Mouse (Mus musculus) heart, embryonic 14.5 days (tissue): ENCODE measurements around the gene Mroh8. TPM values are rescaled to one million over a fixed set of nuclear protein-coding genes. Genes with fewer than 3 reads are reported as not detected.
"Not testable (repeated sequence)": the region's sequence is repeated elsewhere in the genome, so short reads cannot be mapped to it uniquely, and the experiment has no call there.

Experiments
- ATAC-seq: fragments of 200-750 bp; cut with Nextera tagmentation; 2 replicates; pipeline ENCODE4 v1.8.0; 2017; ENCODE audit warnings: low read depth, moderate TSS enrichment; ENCODE audit not compliant: insufficient number of reproducible peaks, insufficient read depth, low FRiP score
- H3K27ac ChIP-seq, 2 experiments: fragments of 200-500 bp in 1 of 2; fragments of 300-500 bp in 1 of 2; sonication (generic) in 1 of 2; replicated peaks in 1 of 2; 2 replicates each; pipeline ENCODE4 v1.5.1; 2012 to 2014; ENCODE audit warnings: low read depth in 2 of 2, low read length in 2 of 2, control low read depth in 1 of 2, mild to moderate bottlenecking in 1 of 2, mixed read lengths in 1 of 2; ENCODE audit not compliant: control insufficient read depth in 1 of 2, insufficient read depth in 1 of 2
- H3K27me3 ChIP-seq: fragments of 300-500 bp; sonication (generic); 2 replicates; pipeline ENCODE4 v1.6.1; 2014; ENCODE audit warnings: mild to moderate bottlenecking, low read length, control low read depth; ENCODE audit not compliant: control insufficient read depth, insufficient read depth
- H3K36me3 ChIP-seq: fragments of 300-500 bp; sonication (generic); 2 replicates; pipeline ENCODE4 v1.6.1; 2014; ENCODE audit warnings: mild to moderate bottlenecking, control low read depth, low read length, mixed read lengths; ENCODE audit not compliant: control insufficient read depth, insufficient read depth
- H3K4me1 ChIP-seq, 2 experiments: fragments of 200-500 bp in 1 of 2; fragments of 300-500 bp in 1 of 2; sonication (generic) in 1 of 2; 2 replicates each; pipeline ENCODE4 v1.6.1; 2012 to 2014; ENCODE audit warnings: low read length in 2 of 2, control low read depth in 1 of 2, mixed read lengths in 1 of 2; ENCODE audit not compliant: control insufficient read depth in 2 of 2, insufficient read depth in 2 of 2
- H3K4me2 ChIP-seq: fragments of 300-500 bp; sonication (generic); 2 replicates; pipeline ENCODE4 v1.6.1; 2014; ENCODE audit warnings: mild to moderate bottlenecking, low read length
- H3K4me3 ChIP-seq, 2 experiments: fragments of 200-500 bp in 1 of 2; fragments of 300-500 bp in 1 of 2; sonication (generic) in 1 of 2; 2 replicates each; pipeline ENCODE4 v1.5.1; 2012 to 2014; ENCODE audit warnings: low read length in 2 of 2, mild to moderate bottlenecking in 2 of 2, control low read depth in 1 of 2, low read depth in 1 of 2, moderate library complexity in 1 of 2; ENCODE audit not compliant: control insufficient read depth in 1 of 2, insufficient read depth in 1 of 2
- H3K9ac ChIP-seq: fragments of 300-500 bp; sonication (generic); 2 replicates; pipeline ENCODE4 v1.6.1; 2014; ENCODE audit warnings: mild to moderate bottlenecking, low read length
- H3K9me3 ChIP-seq: fragments of 300-500 bp; sonication (generic); 2 replicates; pipeline ENCODE4 v1.6.1; 2016; ENCODE audit warnings: low read length, control low read depth; ENCODE audit not compliant: control insufficient read depth
- WGBS: fragments of 180-500 bp; shearing (Covaris S2); extraction: QIAGEN DNeasy Blood & Tissue Kit; methylation state at CpG from one replicate; pipeline ENCODE4 v1.1.7; 2014; 5-methylcytosine and 5-hydroxymethylcytosine counted together
- polyA plus RNA-seq: library from polyadenylated mRNA; unstranded; fragments of >200 nt; fragmentation: Nextera tagmentation; extraction: Ambion mirVana; gene quantifications from 2 replicates; pipeline ENCODE4 v1.2.1, GENCODE M21; 2014

Gene Mroh8
- polyA plus RNA-seq, 1 experiment from 2014 or later: 0.43 TPM

- peak; percentile 77 for ATAC-seq
- Histone ChIP-seq H3K4me1 (no peaks in the 10 kb centered on the region; a peak in 1 of 4 replicates), H3K4me2 (peak within 1 kb of the TSS; percentile 94), H3K9me3 (peaks cover 4% of the 10 kb centered on the region; the same call in 1 of the 2 replicates), H3K4me3 (peak within 1 kb of the TSS; percentile 82 to 87), H3K36me3 (peaks cover 3% of the 10 kb centered on the region; the same call in 1 of the 2 replicates), H3K9ac (peak within 1 kb of the TSS; percentile 95), H3K27me3 (no peaks in the 10 kb centered on the region), H3K27ac (peak within 1 kb of the TSS; percentile 88 to 93)
- WGBS: 1% methylated on average over 72 of the region's 73 CpGs
Measured at GRCm38 (mm10) chr2:157204366-157205218, 74.8 kb downstream of the Mroh8 start, which contains the start of gene Rbl1. Gene Rbl1 (minus strand): TSS chr2:157204534.

GRCm38 (mm10) chr2:157203459-157204365 lies 75.6 kb downstream of the Mroh8 start:
- Histone ChIP-seq H3K4me3 (peak overlapping the region; percentile 82 to 87), H3K9me3 (peaks cover 4% of the 10 kb centered on the region; the same call in 1 of the 2 replicates), H3K27me3 (no peaks in the 10 kb centered on the region), H3K27ac (peak overlapping the region; percentile 88 to 93; a peak in 3 of 4 replicates), H3K36me3 (peaks cover 11% of the 10 kb centered on the region), H3K9ac (peak overlapping the region; percentile 95), H3K4me2 (peak overlapping the region; percentile 94), H3K4me1 (no peaks in the 10 kb centered on the region; a peak in 1 of 4 replicates)
- 2% methylated on average over 49 of the region's 49 CpGs for WGBS
- peak; percentile 73 for ATAC-seq

- Histone ChIP-seq H3K4me3 (peak overlapping the region in 1 of 2 experiments; percentile 82; a peak in 1 of 4 replicates), H3K27me3 (no peaks in the 10 kb centered on the region), H3K4me1 (no peaks in the 10 kb centered on the region; a peak in 1 of 4 replicates), H3K4me2 (peak overlapping the region; percentile 94), H3K9ac (peak overlapping the region; percentile 95), H3K9me3 (peaks cover 4% of the 10 kb centered on the region; the same call in 1 of the 2 replicates), H3K36me3 (peaks cover 15% of the 10 kb centered on the region), H3K27ac (no peak overlapping the region)
- ATAC-seq: no peak
Measured at GRCm38 (mm10) chr2:157203026-157203425, 76.3 kb downstream of the Mroh8 start.

- no peaks in the 10 kb centered on the region for H3K27me3 ChIP-seq
- peaks cover 21% of the 10 kb centered on the region for H3K36me3 ChIP-seq
- no peak overlapping the region for H3K27ac ChIP-seq
- peaks cover 1% of the 10 kb centered on the region; the same call in 1 of the 2 replicates for H3K9me3 ChIP-seq
- H3K9ac ChIP-seq: no peak overlapping the region
- WGBS: 78% methylated on average over 6 of the region's 6 CpGs
- no peaks in the 10 kb centered on the region; a peak in 1 of 4 replicates for H3K4me1 ChIP-seq
- H3K4me3 ChIP-seq: no peak overlapping the region
- H3K4me2 ChIP-seq: no peak overlapping the region
- no peak for ATAC-seq
Measured at GRCm38 (mm10) chr2:157202361-157202760, 77.0 kb downstream of the Mroh8 start.

GRCm38 (mm10) chr2:157201081-157201830 lies 78.1 kb downstream of the Mroh8 start:
- no peak overlapping the region for H3K27ac ChIP-seq
- ATAC-seq: no peak
- WGBS: 80% methylated on average over 6 of the region's 6 CpGs

GRCm38 (mm10) chr2:157198405-157198804 lies 80.9 kb downstream of the Mroh8 start:
- 98% methylated on average over 10 of the region's 11 CpGs for WGBS
- H3K4me3 ChIP-seq, H3K27ac ChIP-seq, H3K4me1 ChIP-seq, H3K4me2 ChIP-seq, H3K9ac ChIP-seq, H3K9me3 ChIP-seq, H3K27me3 ChIP-seq, ATAC-seq: not testable (repeated sequence)
- H3K36me3 ChIP-seq: peaks cover 60% of the 10 kb centered on the region

More at GRCm38 (mm10) chr2:157201081-157201830, 78.1 kb downstream of the Mroh8 start:
- H3K9me3 ChIP-seq: no peaks in the 10 kb centered on the region
- no peak overlapping the region for H3K4me3 ChIP-seq
- no peaks in the 10 kb centered on the region; a peak in 1 of 4 replicates for H3K4me1 ChIP-seq
- no peak overlapping the region for H3K9ac ChIP-seq
- no peak overlapping the region for H3K4me2 ChIP-seq
- H3K27me3 ChIP-seq: no peaks in the 10 kb centered on the region
- H3K36me3 ChIP-seq: peaks cover 32% of the 10 kb centered on the region

GRCm38 (mm10) chr2:157190651-157191050 lies 88.7 kb downstream of the Mroh8 start:
- Histone ChIP-seq H3K27ac (no peak overlapping the region), H3K4me3 (no peak overlapping the region), H3K27me3 (no peaks in the 10 kb centered on the region), H3K36me3 (peaks cover 95% of the 10 kb centered on the region), H3K9me3 (no peaks in the 10 kb centered on the region), H3K4me1 (no peaks in the 10 kb centered on the region), H3K9ac (no peak overlapping the region), H3K4me2 (no peak overlapping the region)
- ATAC-seq: no peak
- 93% methylated on average over 4 of the region's 4 CpGs for WGBS
